Mouse (Mus musculus): ENCODE data around the gene Wnt1.
"Not testable (repeated sequence)": the region's sequence is repeated elsewhere in the genome, so short reads cannot be mapped to it uniquely, and the experiment has no call there.

Wnt1 gene

DNA sequence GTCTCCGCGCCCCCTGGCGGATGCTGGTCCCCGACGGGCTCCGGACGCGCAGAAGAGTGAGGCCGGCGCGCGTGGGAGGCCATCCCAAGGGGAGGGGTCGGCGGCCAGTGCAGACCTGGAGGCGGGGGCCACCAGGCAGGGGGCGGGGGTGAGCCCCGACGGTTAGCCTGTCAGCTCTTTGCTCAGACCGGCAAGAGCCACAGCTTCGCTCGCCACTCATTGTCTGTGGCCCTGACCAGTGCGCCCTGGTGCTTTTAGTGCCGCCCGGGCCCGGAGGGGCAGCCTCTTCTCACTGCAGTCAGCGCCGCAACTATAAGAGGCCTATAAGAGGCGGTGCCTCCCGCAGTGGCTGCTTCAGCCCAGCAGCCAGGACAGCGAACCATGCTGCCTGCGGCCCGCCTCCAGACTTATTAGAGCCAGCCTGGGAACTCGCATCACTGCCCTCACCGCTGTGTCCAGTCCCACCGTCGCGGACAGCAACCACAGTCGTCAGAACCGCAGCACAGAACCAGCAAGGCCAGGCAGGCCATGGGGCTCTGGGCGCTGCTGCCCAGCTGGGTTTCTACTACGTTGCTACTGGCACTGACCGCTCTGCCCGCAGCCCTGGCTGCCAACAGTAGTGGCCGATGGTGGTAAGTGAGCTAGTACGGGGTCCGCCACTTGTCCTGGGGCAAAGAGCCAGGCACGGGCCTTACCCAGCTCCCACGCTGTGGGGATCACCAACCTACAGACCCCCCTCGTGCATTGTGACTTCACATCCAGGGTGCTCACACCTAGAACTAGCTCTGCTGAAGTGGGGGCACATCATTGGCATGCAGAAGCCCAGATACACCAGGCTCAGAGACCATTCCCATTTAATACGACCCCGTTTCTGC is at the start of gene Wnt1:
Wnt1 (plus strand) TSS at position 197 of the 875 bp plus-strand sequence.
- no peak for DNase-seq (ENCODE audit: low read depth, low spot score)

DNA sequence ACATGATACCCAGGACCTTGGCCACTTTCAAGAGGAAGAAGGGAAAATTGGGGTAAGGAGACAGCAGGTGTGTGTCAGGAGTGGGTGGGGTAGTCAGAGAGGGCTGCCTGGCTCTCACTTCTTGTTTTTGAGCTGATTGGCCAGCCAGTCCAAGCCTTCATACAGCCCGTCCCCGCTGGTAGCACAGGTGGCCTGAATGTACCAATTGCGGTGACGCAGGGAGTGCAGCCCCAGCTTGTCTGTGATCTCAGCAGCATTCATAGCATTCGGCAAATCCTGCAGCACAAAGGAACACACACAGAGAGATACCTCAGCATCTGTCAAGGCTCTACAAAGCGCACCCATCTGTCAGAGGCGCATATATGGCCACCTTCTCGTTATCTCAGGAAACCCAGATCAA is 49.4 kb upstream of the Wnt1 start:
- DNase-seq (ENCODE audit: low read depth, low spot score): no peak

DNA sequence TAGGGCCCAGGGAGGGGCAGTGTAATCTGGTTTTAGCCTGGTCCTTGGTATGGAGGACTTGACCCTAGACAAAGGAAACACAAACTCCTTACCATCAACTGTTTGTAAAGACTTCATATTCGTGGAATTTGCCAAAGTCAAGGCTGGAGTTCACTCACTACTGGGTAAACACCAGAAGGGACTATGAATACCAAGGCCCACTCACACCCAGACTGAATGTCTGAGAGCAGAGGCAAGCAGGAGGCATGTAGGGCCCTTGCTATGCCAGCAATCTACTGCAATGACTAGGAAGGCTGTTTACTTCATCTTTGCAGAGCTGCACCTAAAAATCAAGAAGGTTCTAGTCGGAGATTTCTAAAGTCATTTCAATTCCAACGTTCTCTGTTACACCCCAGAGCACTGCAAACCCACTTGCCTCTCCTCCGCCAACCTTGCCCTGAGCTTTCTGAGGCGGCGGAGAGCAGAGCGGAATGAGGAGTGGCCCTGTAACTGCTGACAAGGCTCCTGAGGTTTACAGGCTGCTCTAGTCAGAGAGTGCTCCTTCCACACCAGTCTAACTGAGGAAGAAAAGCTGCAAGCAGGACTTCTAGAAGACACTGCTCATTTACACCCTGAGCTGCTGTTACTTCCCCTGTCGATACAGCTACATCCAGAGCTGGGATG is 46.8 kb upstream of the Wnt1 start:
- DNase-seq (ENCODE audit: low read depth, low spot score): no peak

DNA sequence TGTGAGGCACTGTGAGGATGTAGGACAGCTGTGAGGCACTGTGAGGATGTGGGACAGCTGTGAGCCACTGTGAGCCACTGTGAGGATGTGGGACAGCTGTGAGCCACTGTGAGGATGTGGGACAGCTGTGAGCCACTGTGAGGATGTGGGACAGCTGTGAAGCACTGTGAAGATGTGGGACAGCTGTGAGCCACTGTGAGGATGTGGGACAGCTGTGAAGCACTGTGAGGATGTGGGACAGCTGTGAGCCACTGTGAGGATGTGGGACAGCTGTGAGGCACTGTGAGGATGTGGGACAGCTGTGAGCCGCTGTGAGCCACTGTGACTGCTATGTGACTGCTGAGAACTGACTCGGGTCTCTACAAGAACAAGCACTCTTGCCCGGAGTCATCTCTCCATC is 45.8 kb upstream of the Wnt1 start:
- not testable (repeated sequence) for DNase-seq (ENCODE audit: low read depth, low spot score)

DNA sequence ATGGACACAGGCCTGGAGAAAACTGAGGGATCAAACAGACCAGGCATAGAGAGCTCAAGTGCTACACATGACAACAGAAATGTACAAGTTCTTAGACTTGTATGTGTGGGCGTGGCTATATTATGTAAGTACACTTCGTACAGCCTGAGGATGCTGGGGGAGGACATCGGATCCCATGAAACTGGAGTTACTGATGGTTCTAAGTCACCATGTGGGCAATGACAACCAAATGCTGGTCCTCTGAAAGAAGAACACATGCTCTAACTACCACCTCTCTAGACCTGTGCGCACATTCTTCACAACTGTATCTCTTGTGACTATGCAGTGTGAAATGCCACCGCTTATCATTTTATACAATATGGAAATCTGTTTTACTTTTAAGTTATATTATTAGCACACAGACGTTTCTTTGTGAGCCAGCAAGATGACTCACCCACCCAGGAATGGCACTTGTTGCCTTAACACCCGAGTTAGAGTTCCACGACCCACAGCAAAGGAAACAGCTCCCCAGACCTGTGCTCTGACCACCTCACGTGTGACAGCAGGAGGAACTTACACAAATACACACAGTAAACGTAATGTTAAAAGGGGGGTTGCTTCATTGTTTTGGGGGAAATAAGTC is 43.2 kb upstream of the Wnt1 start:
- DNase-seq (ENCODE audit: low read depth, low spot score): no peak

DNA sequence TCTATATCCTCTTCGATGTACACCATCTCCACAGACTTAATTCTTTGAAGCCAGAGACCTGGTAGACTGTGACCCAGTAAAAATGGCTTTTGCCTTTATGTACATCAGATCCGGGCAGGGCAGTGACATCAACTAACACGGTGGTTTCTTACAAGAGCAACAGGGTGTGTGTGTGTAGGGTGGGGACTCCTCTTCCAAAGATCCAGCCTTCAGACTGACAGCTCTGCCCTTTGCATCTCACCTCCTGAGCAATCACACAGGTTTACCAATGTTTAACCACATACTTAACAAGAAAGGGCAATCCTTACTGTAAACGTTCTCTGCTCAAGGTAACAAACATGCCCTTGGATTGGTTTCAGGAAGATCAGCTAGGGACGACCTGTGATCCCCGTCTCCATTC is 42.4 kb upstream of the Wnt1 start:
- no peak for DNase-seq (ENCODE audit: low read depth, low spot score)

DNA sequence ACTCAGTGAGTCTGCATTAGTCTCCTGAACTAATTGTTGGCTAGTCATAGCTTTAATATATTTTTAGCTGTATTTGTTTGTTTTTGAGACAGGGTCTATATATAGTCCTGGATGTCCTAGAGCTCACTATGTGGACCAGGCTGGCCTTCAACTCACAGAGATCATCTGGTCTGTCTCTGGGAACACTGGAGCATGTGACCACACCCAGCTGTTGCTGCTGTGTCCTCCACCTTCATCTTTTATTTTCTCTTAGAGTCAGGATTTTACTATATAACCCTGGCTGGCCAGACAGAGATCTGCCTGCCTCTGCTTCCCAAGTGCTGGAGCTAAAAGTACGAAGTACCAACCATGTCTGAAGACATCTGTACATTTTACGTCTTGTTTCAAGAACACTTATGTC is 40.6 kb upstream of the Wnt1 start:
- DNase-seq (ENCODE audit: low read depth, low spot score): no peak

DNA sequence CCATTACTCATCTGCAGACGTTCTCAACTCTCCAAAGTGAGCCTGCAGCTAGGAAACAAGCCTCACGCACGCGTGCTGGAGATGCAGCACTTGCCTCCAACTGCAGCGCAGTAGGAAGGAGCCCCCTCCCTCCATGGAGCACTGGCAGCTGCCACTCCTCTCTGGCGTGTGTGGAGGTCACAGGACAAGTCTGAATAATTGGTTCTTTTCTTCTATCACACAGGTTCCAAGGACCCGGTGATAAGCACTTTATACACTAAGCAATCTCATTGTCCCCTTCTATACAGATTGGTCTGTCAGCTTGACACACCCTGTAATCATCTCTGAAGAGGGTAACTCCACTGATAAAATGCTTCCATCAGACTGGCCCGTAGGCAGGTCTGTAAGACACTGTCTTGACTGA is 36.6 kb upstream of the Wnt1 start:
- DNase-seq (ENCODE audit: low read depth, low spot score): no peak

DNA sequence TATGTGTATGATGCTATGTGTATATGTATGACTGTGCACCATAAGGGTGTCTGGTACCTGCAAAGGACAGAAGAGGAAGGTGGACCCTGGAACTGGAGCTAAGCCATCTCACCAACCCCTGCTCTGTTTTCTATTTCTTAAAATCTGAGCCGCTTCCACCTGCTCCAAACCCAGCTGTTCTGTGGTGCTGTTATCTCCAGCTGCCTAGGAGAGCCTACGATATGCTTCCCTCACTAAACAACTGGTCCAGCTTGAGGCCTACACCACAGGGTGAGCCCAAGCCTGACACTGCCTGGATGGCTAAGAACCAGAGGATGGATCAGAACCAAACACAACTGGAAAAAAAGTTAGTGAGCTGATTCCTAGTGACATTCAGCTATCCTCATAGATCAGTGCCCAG is 35.5 kb upstream of the Wnt1 start:
- DNase-seq (ENCODE audit: low read depth, low spot score): no peak

DNA sequence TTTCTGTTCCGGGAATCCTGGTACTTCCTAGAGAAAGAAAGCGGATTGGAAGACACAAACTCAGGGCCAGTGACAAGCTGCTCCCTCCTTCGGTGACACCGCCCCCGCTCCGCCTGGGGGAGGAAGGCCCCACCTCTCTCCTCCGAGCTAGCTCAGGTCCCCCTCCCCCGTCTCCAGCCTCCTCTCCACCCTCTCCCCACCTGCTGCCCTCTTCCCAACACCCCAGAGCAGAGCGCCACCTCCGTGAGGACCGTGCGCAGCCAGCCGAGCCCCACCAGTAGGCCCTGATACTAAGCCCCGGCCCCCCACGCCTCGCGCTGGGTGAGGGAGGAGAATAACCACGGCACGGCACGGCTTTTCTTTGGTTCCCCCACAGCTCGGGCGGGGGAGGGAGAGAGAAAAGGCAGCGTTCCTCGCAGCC is 27.4 kb upstream of the Wnt1 start:
- DNase-seq (ENCODE audit: low read depth, low spot score): no peak

DNA sequence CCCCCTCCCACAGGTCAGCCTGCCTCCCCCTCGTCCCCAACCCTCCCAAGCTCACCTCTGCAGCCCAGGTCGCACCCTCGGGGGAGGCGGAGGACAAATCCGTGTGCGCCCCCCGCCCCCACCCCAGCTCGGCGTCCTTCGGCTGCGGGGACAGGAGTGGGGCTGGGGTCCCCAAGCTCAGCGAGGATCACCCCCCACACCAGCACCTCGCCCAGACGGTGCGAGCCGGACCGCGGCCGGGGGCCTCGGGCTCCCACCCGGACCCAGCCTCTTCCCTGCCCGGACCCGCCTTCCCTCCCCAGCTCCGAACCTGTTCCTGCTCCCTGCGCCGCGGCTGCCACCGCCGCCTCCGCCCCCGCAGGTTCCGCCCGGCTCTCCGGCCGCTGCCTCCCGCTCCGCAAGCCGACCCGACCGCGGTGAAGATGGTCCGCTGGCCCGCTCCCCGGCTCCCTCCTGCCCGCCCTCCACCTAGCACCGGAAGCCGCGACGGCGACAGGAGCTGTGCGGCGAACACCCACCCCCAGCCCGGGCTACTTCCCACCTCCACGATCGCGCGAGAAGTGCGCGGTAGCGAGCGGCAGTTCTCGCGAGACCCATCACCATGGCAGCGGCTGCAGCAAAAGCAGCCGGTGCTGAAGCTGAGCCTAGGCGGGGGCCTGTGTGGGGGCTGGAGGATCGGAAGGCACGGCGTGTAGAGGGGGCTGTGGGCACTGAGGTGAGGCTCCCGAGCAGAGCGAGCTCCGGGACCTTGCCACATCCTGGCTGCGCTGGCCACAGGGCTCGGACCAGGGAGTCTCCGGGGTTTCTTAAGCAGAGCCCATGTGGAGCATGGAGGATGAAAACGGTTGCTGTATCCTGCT is 26.8 kb upstream of the Wnt1 start, which contains the start of gene Arf3:
Arf3 (minus strand) TSS at position 545 of the 860 bp plus-strand sequence.
- DNase-seq (ENCODE audit: low read depth, low spot score): peak; percentile 89

DNA sequence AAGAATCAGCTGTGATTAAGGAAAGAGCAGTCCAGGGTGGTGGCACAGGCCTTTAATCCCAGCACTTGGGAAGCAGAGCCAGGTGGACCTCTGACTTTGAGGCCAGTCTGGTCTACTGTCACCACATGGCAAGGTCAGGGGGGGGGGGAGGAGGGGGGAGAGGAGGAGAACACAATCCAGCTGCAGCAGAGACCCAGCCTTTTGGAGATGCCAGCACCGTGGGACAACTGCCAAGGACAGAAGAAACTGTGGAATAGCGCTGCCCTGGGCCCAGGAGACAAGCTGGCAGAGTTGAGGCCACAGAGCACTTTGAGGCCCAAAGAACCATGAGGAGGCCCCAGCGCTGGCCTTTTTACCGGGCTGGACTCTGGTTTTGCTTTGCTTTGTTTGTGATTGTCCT is 23.7 kb upstream of the Wnt1 start:
- no peak for DNase-seq (ENCODE audit: low read depth, low spot score)

DNA sequence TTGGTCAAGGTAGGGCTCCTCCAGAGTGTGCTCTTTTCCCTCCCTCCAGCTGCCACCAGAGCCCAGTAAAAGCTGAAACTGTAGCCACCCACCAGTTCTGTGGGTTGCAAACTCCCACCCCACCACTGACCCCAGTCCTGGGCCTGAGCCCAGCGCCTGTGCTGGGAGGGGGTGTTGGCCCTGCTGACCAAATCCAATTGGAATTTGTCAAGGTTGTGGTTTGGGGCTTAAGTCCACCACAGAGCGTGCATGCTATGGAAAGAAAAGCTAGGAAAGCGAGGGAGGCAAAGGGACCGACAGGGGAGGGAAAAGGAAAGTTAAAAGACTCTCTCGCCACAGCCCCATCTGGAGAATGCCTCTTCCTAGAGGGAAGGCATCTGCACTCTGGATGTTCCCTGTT is 21.4 kb upstream of the Wnt1 start:
- no peak for DNase-seq (ENCODE audit: low read depth, low spot score)

DNA sequence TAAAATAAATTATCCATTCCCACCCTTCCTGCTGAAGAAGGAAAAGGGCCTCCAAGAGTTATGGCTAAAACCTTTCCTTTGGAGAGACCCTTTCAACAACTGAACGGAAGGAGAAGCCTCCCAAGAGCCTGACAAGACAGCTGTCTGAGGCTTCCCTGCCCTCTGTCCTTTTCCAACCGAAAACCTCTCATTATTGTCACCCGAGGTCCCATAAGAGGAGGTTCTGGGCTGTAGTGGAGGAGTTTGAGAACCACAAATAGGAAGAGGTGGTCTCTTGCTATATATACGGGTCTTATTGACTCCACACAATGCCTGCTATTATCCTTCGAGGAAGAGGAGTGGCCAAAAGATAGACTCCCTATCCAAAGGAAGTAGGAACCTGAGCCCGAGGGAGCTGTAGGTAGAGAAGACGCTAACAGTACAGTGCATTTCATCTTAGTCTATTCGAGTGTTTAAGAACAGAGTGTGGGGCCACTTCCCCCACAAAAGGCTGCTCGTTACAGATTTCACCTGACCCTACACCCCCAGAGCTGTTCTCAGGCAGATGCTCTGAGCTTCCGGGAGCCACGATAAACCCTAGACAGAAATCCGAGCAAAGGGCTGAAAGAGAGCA is 17.7 kb upstream of the Wnt1 start:
- no peak for DNase-seq (ENCODE audit: low read depth, low spot score)

DNA sequence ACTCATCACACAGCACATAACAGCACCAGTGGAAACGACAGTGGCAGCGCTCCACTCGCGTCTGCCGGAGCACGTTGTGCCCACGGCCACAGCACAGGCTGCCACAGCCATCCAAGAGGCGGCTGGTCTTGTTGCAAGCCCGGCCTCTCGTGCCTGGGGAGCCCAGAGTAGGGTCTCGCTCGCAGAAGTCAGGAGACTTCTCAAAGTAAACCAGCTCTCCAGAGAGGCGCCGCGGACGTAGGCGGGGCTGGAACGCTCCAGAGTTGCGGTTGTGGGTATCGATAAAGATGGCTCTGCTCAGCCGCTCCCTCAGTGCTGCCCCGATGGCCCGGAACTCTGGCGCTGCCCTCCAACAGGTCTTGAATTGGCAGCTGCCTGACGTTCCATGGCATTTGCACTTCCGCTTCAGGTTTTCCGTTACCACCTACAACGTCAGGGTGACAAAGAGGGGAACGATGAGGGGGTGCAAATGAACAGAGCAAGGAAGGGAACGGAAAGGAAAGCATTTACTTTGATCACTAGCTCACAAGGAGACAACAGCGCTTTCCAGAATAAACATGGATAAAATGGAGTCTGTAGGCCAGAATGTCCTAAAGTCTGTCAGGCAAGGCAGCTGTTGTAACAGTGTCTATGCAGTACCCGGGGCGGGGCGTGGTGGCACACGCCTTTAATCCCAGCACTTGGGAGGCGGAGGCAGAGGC is 17.0 kb upstream of the Wnt1 start:
- no peak for DNase-seq (ENCODE audit: low read depth, low spot score)

DNA sequence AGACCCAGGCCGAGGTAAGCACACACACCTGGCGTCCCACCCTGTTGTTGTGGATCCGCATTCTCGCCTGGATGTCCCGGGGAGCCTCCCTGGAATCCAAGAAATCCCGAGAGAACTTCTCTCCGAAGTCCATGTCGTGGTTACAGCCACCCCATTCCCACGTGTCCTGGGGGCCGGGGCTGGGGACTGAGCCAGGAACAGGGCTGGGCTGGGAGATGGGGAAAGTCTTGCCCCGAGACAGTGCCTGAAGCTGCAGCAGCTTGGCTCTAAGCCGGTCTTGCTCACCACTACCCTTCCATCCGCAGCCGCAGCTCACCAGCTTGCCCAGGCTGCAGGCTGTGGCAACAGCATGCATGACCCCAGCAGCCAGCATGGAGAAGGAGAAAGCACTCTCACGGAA is 15.6 kb upstream of the Wnt1 start:
- DNase-seq (ENCODE audit: low read depth, low spot score): no peak

DNA sequence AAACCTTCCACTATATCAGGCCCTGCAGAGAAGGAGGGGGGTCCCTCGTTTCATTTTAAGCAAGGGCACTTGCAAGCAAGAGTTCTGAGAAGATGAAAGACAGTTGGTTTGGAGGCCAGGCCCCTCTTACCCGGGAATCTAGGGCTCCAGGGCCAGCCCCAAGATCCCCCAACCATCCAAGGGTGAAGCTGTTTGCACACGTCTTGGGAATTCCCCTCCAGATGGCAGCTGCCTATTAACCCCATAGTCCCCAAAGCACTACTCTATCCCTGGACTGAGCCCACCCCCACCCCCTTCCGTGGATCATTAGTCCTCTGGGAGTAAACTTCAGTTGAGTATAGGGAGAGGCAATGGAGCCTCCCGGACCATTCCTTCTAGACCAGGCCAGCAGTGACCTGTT is 14.1 kb upstream of the Wnt1 start:
- DNase-seq (ENCODE audit: low read depth, low spot score): no peak

DNA sequence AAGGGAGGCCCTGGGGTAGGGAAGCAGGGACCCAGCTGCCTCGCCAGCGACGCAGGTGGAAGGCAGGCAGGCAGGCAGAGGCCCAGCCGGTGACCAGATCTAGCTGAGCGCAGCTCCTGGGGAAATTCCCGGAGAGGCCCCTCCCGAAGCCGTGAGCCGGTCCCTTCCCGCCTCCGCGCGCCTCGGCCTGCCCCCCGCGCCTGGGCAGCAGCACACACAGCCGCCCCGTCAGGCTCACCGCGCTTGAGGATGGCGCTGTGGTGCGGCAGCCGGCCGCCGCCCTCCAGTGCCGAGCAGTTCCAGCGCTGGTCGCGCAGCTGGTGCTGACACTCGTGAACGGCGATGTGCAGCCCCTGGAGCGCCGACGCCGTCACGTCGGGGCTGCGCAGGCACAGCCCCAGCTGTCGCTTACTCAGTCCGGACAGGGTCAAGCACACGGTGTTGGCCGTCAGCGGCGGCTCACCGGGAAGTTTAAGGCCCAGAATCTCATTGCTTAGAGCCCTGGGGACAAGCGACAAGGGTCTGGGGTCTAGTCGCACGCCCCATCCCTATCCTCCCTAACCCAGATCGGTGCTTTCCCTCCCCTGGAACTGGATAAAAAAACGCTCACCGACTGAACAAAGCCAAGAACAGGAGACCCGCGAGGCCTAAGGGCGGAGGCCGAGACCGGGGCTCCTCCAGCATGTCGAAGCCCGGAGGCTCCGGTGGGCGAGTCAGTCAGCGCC is 13.2 kb upstream of the Wnt1 start:
- DNase-seq (ENCODE audit: low read depth, low spot score): no peak

DNA sequence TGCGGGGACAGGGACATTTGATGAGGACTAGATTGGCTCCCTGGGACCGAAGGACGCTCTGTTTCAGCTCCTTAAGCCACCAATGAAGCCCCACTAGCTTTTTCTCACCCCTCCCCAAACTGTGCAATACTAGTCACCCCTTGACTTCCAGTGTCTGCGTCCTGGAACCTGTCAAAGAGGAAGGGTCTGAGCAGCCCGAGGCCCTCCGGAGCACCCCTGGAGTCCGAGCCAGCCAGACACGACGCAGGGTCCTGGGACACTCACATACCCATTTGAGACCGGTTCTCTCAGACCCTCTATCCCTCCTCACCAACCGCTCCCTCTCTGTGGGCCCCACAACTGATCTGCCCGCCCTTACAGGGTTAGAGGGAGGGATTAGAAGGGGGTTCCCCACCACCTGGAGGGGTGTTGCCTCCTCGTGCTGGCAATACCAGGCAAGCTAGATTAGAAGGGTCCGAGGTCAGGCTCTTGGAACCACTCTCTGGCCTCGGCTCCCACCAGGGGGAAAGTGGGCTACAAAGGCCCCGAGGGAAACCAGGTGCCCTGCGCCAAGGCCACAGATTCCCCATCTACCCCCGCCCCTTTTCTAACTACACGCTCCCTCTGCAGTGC is 12.5 kb upstream of the Wnt1 start:
- DNase-seq (ENCODE audit: low read depth, low spot score): no peak

DNA sequence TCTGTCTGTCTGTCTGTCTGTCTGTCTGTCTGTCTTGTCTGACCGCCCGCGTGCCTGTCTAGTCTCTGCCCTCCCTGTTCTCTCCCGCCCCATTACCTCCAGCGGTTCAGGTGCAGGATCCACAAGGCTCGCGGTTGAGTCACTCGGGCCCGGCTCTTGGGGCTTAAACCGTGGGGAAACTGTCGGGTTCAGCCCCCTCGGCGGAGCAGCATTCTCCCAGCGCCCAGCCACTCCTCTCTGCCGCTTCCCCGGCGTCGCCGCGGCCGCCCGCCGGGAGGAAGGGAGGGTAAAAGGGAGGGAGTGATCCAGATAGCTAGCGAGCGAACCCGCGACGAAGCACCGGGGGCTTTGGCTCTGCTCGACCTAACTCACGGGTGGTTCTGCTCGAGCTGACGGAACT is 11.9 kb upstream of the Wnt1 start, which contains the start of gene Wnt10b:
Wnt10b (minus strand) TSS at position 389 of the 400 bp plus-strand sequence.
- no peak for DNase-seq (ENCODE audit: low read depth, low spot score)
